Mouse (Mus musculus) central nervous system, embryonic 14 days (tissue): ENCODE measurements around the gene Slc38a10. TPM values are rescaled to one million over a fixed set of nuclear protein-coding genes. Genes with fewer than 3 reads are reported as not detected.

Experiments
- polyA plus RNA-seq: library from polyadenylated mRNA; depleted of rRNA; stranded (reverse); fragments of >200 nt; gene quantifications from 2 replicates; pipeline ENCODE4 v1.2.3, GENCODE M21; 2012; rRNA removed

Gene Slc38a10
- polyA plus RNA-seq, result 104 TPM in 2 replicates

GRCm38 (mm10) chr11:120151113-120151494 is at the start of gene Slc38a10:
Gene Slc38a10, minus strand, starts transcription at chr11:120151346.

GRCm38 (mm10) chr11:120098588-120099511 is 52.3 kb downstream of the Slc38a10 start, which contains the start of the genes Tepsin and Ndufaf8:
Gene Tepsin, minus strand, starts transcription at chr11:120098731.
Gene Ndufaf8, plus strand, starts transcription at chr11:120098928.

GRCm38 (mm10) chr11:120086702-120087152 is 64.4 kb downstream of the Slc38a10 start, which contains the start of gene Cep131:
Gene Cep131, minus strand, starts transcription at chr11:120086827.

Other genes starting within 250 kb of the Slc38a10 start
- 58.0 and 59.7 TPM in 2 replicates for gene Chmp6, start 237.9 kb downstream of the Slc38a10 start, polyA plus RNA-seq
- gene Baiap2, start 208.6 kb downstream of the Slc38a10 start, polyA plus RNA-seq, result 22.5 and 23.5 TPM in 2 replicates
- 42.9 and 48.2 TPM in 2 replicates for gene Aatk, start 104.2 kb downstream of the Slc38a10 start, polyA plus RNA-seq
- 43.5 and 46.7 TPM in 2 replicates for gene Cep131, start 64.5 kb downstream of the Slc38a10 start, polyA plus RNA-seq
- gene Tepsin, start 52.6 kb downstream of the Slc38a10 start, polyA plus RNA-seq, result 47.8 and 48.0 TPM in 2 replicates
- 34.6 and 38.9 TPM in 2 replicates for gene Ndufaf8, start 52.4 kb downstream of the Slc38a10 start, polyA plus RNA-seq
- gene Bahcc1, start 81.6 kb upstream of the Slc38a10 start, polyA plus RNA-seq, result 35.0 and 36.9 TPM in 2 replicates
- 1,737 and 2,132 TPM in 2 replicates for gene Actg1, start 197.2 kb upstream of the Slc38a10 start, polyA plus RNA-seq
- 0.54 and 0.64 TPM in 2 replicates for gene Fscn2, start 210.2 kb upstream of the Slc38a10 start, polyA plus RNA-seq
- gene Faap100, start 227.4 kb upstream of the Slc38a10 start, polyA plus RNA-seq, result 84.8 and 87.8 TPM in 2 replicates